Mouse (Mus musculus) myocyte (in vitro differentiated cells): ENCODE results near the gene Rbm6. TPM values are rescaled to one million over a fixed set of nuclear protein-coding genes. Genes with fewer than 3 reads are reported as not detected.
A peak's percentile ranks its signal among the peaks of the same experiment; 100 is the strongest.

ENCODE experiments used
- H3K27me3 ChIP-seq: one replicate; pipeline ENCODE4 v1.6.1; 2011; ENCODE audit not compliant: control insufficient read depth, insufficient read depth, insufficient read length
- H3K36me3 ChIP-seq: one replicate; pipeline ENCODE4 v1.6.1; 2011; ENCODE audit not compliant: control insufficient read depth, insufficient read depth
- H3K4me2 ChIP-seq: one replicate; pipeline ENCODE4 v1.6.1; 2011; ENCODE audit warnings: low read depth, control low read depth
- H3K4me3 ChIP-seq: one replicate; pipeline ENCODE4 v1.5.1; 2011; ENCODE audit warnings: mild to moderate bottlenecking, control low read depth, moderate library complexity
- H3K79me2 ChIP-seq: one replicate; pipeline ENCODE4 v1.6.1; 2011; ENCODE audit not compliant: control insufficient read depth, insufficient read depth
- H3ac ChIP-seq: one replicate; pipeline ENCODE4 v1.6.1; 2011; ENCODE audit not compliant: control insufficient read depth, insufficient read length
- CEBPB ChIP-seq: IDR thresholded peaks from 2 replicates; pipeline ENCODE4 v1.6.1; 2011; ENCODE audit warnings: mild to moderate bottlenecking, moderate library complexity; ENCODE audit not compliant: poor library complexity, insufficient read depth, severe bottlenecking
- E2F4 ChIP-seq: IDR thresholded peaks from one replicate; pipeline ENCODE4 v1.6.1; 2011; ENCODE audit warnings: mild to moderate bottlenecking, control low read depth, moderate library complexity; ENCODE audit not compliant: insufficient read depth
- MAX ChIP-seq: IDR thresholded peaks from one replicate; pipeline ENCODE4 v1.6.1; 2011; ENCODE audit warnings: low read depth, mild to moderate bottlenecking, control low read depth
- MYOD1 ChIP-seq, 3 experiments: IDR thresholded peaks; one replicate each; pipeline ENCODE4 v1.6.1; 2011; ENCODE audit warnings: control low read depth in 2 of 3, low read depth in 2 of 3, mild to moderate bottlenecking in 2 of 3, moderate library complexity in 1 of 3; ENCODE audit not compliant: insufficient read length in 2 of 3, control insufficient read depth in 1 of 3
- MYOG ChIP-seq, 3 experiments: IDR thresholded peaks; one replicate each; pipeline ENCODE4 v1.6.1; 2011; ENCODE audit warnings: control low read depth in 2 of 3, low read depth in 2 of 3, mild to moderate bottlenecking in 2 of 3; ENCODE audit not compliant: insufficient read length in 2 of 3, control insufficient read depth in 1 of 3, insufficient read depth in 1 of 3
- POLR2A ChIP-seq: IDR thresholded peaks from one replicate; pipeline ENCODE4 v1.6.1; 2011; ENCODE audit warnings: low read depth, mild to moderate bottlenecking, control low read depth, moderate library complexity; ENCODE audit not compliant: insufficient read length
- POLR2AphosphoS2 ChIP-seq: IDR thresholded peaks from one replicate; pipeline ENCODE4 v1.6.1; 2011; ENCODE audit warnings: low read depth, control low read depth; ENCODE audit not compliant: insufficient read length
- REST ChIP-seq: IDR thresholded peaks from one replicate; pipeline ENCODE4 v1.6.1; 2011; ENCODE audit warnings: mild to moderate bottlenecking, control low read depth, moderate library complexity; ENCODE audit not compliant: insufficient read depth, insufficient read length
- SRF ChIP-seq: IDR thresholded peaks from one replicate; pipeline ENCODE4 v1.6.1; 2011; ENCODE audit warnings: low read depth; ENCODE audit not compliant: control insufficient read depth, insufficient read length
- TCF12 ChIP-seq: IDR thresholded peaks from one replicate; pipeline ENCODE4 v1.6.1; 2011; ENCODE audit warnings: mild to moderate bottlenecking, control low read depth; ENCODE audit not compliant: poor library complexity, insufficient read depth, severe bottlenecking
- TCF3 ChIP-seq: IDR thresholded peaks from one replicate; pipeline ENCODE4 v1.6.1; 2011; ENCODE audit warnings: low read depth, control low read depth; ENCODE audit not compliant: insufficient read length
- USF1 ChIP-seq: IDR thresholded peaks from one replicate; pipeline ENCODE4 v1.6.1; 2011; ENCODE audit warnings: low read depth, mild to moderate bottlenecking, control low read depth, moderate library complexity
- polyA plus RNA-seq: library from polyadenylated mRNA; unstranded; fragments of >200 nt; fragmentation: generic; extraction: Trizol; gene quantifications from one replicate; pipeline ENCODE4 v1.2.1, GENCODE M21; 2012; ENCODE audit warnings: missing spikeins

Gene Rbm6
- polyA plus RNA-seq, 1 experiment = 10.2 TPM

GRCm38 (mm10) chr9:107769445-107770000 lies 103.5 kb downstream of the Rbm6 start:
- TF ChIP-seq E2F4 (no peak), MYOD1 (IDR thresholded peaks at IDR 0.05; ENCODE audit: control insufficient read depth in 1 of 3, insufficient read length in 2 of 3, low read depth in 2 of 3) (no peak), MYOG (IDR thresholded peaks at IDR 0.05; ENCODE audit: control insufficient read depth in 1 of 3, insufficient read depth in 1 of 3, insufficient read length in 2 of 3, low read depth in 2 of 3) (no peak), TCF3 (no peak), POLR2AphosphoS2 (no peak), TCF12 (no peak), CEBPB (no peak), MAX (no peak), USF1 (no peak), SRF (no peak), REST (no peak), POLR2A (no peak)
- Histone ChIP-seq H3K4me3 (peak overlapping the region; percentile 100), H3ac (peak overlapping the region; percentile 89), H3K36me3 (peaks cover 43% of the 10 kb centered on the region), H3K27me3 (no peaks in the 10 kb centered on the region), H3K79me2 (peaks cover 32% of the 10 kb centered on the region), H3K4me2 (peak overlapping the region; percentile 78)

- Histone ChIP-seq H3K4me3 (peak overlapping the region; percentile 100), H3K4me2 (peak overlapping the region; percentile 78), H3K36me3 (peaks cover 44% of the 10 kb centered on the region), H3ac (no peak overlapping the region), H3K79me2 (peaks cover 32% of the 10 kb centered on the region), H3K27me3 (no peaks in the 10 kb centered on the region)
- TF ChIP-seq CEBPB (no peak), REST (no peak), E2F4 (no peak), MYOD1 (IDR thresholded peaks at IDR 0.05; ENCODE audit: control insufficient read depth in 1 of 3, insufficient read length in 2 of 3, low read depth in 2 of 3) (no peak), TCF12 (no peak), SRF (no peak), MYOG (IDR thresholded peaks at IDR 0.05; ENCODE audit: control insufficient read depth in 1 of 3, insufficient read depth in 1 of 3, insufficient read length in 2 of 3, low read depth in 2 of 3) (no peak), MAX (no peak), TCF3 (no peak), POLR2AphosphoS2 (no peak), USF1 (no peak), POLR2A (no peak)
Measured at GRCm38 (mm10) chr9:107768851-107769250, 104.2 kb downstream of the Rbm6 start.

- H3ac ChIP-seq = no peak overlapping the region
- no peaks in the 10 kb centered on the region for H3K27me3 ChIP-seq
- H3K36me3 ChIP-seq = peaks cover 92% of the 10 kb centered on the region
- no peak overlapping the region for H3K4me3 ChIP-seq
- no peak overlapping the region for H3K4me2 ChIP-seq
- H3K79me2 ChIP-seq = peaks cover 6% of the 10 kb centered on the region
- no peak for TF ChIP-seq MYOG (IDR thresholded peaks at IDR 0.05; ENCODE audit: control insufficient read depth in 1 of 3, insufficient read depth in 1 of 3, insufficient read length in 2 of 3, low read depth in 2 of 3)
- no peak for TF ChIP-seq USF1
- TF ChIP-seq MAX = no peak
- no peak for TF ChIP-seq TCF3
- TF ChIP-seq REST = no peak
- TF ChIP-seq POLR2A = no peak
- no peak for TF ChIP-seq SRF
- no peak for TF ChIP-seq E2F4
- TF ChIP-seq TCF12 = no peak
- TF ChIP-seq MYOD1 (IDR thresholded peaks at IDR 0.05; ENCODE audit: control insufficient read depth in 1 of 3, insufficient read length in 2 of 3, low read depth in 2 of 3) = no peak
- no peak for TF ChIP-seq POLR2AphosphoS2
- TF ChIP-seq CEBPB = no peak
Measured at GRCm38 (mm10) chr9:107759593-107759992, 113.4 kb downstream of the Rbm6 start.

- Histone ChIP-seq H3ac (no peak overlapping the region), H3K36me3 (peaks cover 87% of the 10 kb centered on the region), H3K79me2 (no peaks in the 10 kb centered on the region), H3K27me3 (no peaks in the 10 kb centered on the region), H3K4me3 (no peak overlapping the region), H3K4me2 (no peak overlapping the region)
- TF ChIP-seq CEBPB (no peak), MYOD1 (IDR thresholded peaks at IDR 0.05; ENCODE audit: control insufficient read depth in 1 of 3, insufficient read length in 2 of 3, low read depth in 2 of 3) (no peak), E2F4 (no peak), MAX (no peak), REST (no peak), TCF12 (no peak), POLR2AphosphoS2 (no peak), USF1 (no peak), TCF3 (no peak), SRF (no peak), POLR2A (no peak), MYOG (IDR thresholded peaks at IDR 0.05; ENCODE audit: control insufficient read depth in 1 of 3, insufficient read depth in 1 of 3, insufficient read length in 2 of 3, low read depth in 2 of 3) (no peak)
Measured at GRCm38 (mm10) chr9:107750378-107750777, 122.7 kb downstream of the Rbm6 start.
